Mouse (Mus musculus): ENCODE results near the gene 4933407L21Rik.

DNA sequence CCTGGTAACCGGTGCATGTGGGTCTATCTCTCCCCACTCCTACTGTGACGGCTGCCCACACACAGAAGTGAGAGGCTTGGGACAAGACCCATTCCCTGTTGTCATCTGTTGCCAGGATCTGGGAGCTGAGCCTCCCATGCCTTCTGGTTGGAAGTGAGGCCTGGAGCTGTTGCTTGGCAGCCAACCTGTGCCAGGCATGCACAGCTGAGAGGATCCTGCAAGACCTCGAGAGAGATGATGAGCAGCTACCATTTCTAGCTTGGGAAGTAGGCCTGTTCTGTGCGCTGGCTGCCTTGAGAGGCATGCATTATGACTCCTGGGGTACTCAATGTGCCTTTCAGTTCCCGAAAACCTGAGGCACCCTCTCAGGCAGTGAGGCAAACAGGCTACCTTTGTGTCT is 2.9 kb downstream of the 4933407L21Rik start:
- TF ChIP-seq CTCF (IDR thresholded peaks at IDR 0.05), result no peak
- TF ChIP-seq POLR2A (IDR thresholded peaks at IDR 0.05; ENCODE audit: insufficient read depth, low read depth, low read length), result no peak
- no peak for TF ChIP-seq EP300 (IDR thresholded peaks at IDR 0.05; ENCODE audit: insufficient read depth, low read depth, low read length)

Measured in heart, adult 2 months (tissue).